Mouse (Mus musculus): ENCODE data around the gene Fam19a3. TPM values are rescaled to one million over a fixed set of nuclear protein-coding genes. Genes with fewer than 3 reads are reported as not detected.

Fam19a3 gene
- polyA plus RNA-seq, 1 experiment from 2014 or later = 0.03 TPM

Other genes with a start within 250 kb of the Fam19a3 start
- gene Slc16a1, start 143.2 kb downstream of the Fam19a3 start, polyA plus RNA-seq (2015; fragmentation: Nextera tagmentation; extraction: Ambion mirVana) = 36.6 and 36.8 TPM in 2 replicates
- gene Ppm1j, start 784 bp downstream of the Fam19a3 start, polyA plus RNA-seq (2015; fragmentation: Nextera tagmentation; extraction: Ambion mirVana) = 3.2 and 3.6 TPM in 2 replicates
- gene Rhoc, start 6.5 kb upstream of the Fam19a3 start, polyA plus RNA-seq (2015; fragmentation: Nextera tagmentation; extraction: Ambion mirVana) = 163 and 168 TPM in 2 replicates
- 68.0 and 78.2 TPM in 2 replicates for gene Mov10, start 36.7 kb upstream of the Fam19a3 start, polyA plus RNA-seq (2015; fragmentation: Nextera tagmentation; extraction: Ambion mirVana)
- 37.3 and 42.3 TPM in 2 replicates for gene St7l, start 82.2 kb upstream of the Fam19a3 start, polyA plus RNA-seq (2015; fragmentation: Nextera tagmentation; extraction: Ambion mirVana)
- 195 and 201 TPM in 2 replicates for gene Capza1, start 82.7 kb upstream of the Fam19a3 start, polyA plus RNA-seq (2015; fragmentation: Nextera tagmentation; extraction: Ambion mirVana)
- 2.1 and 3.1 TPM in 2 replicates for gene Wnt2b, start 180.1 kb upstream of the Fam19a3 start, polyA plus RNA-seq (2015; fragmentation: Nextera tagmentation; extraction: Ambion mirVana)